Mouse (Mus musculus) midbrain, embryonic 13.5 days (tissue): Measurements from ENCODE around the gene Srsf1. TPM values are rescaled to one million over a fixed set of nuclear protein-coding genes. Genes with fewer than 3 reads are reported as not detected.

ENCODE experiments used
- ATAC-seq: fragments of 200-750 bp; cut with Nextera tagmentation; 2 replicates; pipeline ENCODE4 v1.8.0; 2017; ENCODE audit warnings: mild to moderate bottlenecking, moderate TSS enrichment, moderate library complexity
- H3K27ac ChIP-seq: fragments of 300-500 bp; sonication (generic); 2 replicates; pipeline ENCODE4 v1.5.1; 2015; ENCODE audit warnings: inconsistent platforms, mild to moderate bottlenecking, moderate library complexity
- H3K27me3 ChIP-seq: fragments of 300-500 bp; sonication (generic); 2 replicates; pipeline ENCODE4 v1.6.1; 2015; ENCODE audit warnings: mild to moderate bottlenecking, inconsistent platforms
- H3K36me3 ChIP-seq: fragments of 300-500 bp; sonication (generic); 2 replicates; pipeline ENCODE4 v1.6.1; 2015; ENCODE audit warnings: mild to moderate bottlenecking, inconsistent platforms
- H3K4me1 ChIP-seq: fragments of 300-500 bp; sonication (generic); replicated peaks from 2 replicates; pipeline ENCODE4 v1.6.1; 2015; ENCODE audit warnings: inconsistent platforms
- H3K4me2 ChIP-seq: fragments of 300-500 bp; sonication (generic); replicated peaks from 2 replicates; pipeline ENCODE4 v1.6.1; 2015; ENCODE audit warnings: moderate library complexity, mild to moderate bottlenecking, inconsistent platforms
- H3K4me3 ChIP-seq: fragments of 300-500 bp; sonication (generic); replicated peaks from 2 replicates; pipeline ENCODE4 v1.5.1; 2015; ENCODE audit warnings: mild to moderate bottlenecking, inconsistent platforms
- H3K9ac ChIP-seq: fragments of 300-500 bp; sonication (generic); replicated peaks from 2 replicates; pipeline ENCODE4 v1.6.1; 2015; ENCODE audit warnings: mild to moderate bottlenecking, inconsistent platforms
- H3K9me3 ChIP-seq: fragments of 300-500 bp; sonication (generic); 2 replicates; pipeline ENCODE4 v1.6.1; 2016; ENCODE audit warnings: mild to moderate bottlenecking, inconsistent platforms
- WGBS: fragments of 180-500 bp; shearing (Covaris S2); methylation state at CpG from one replicate; pipeline ENCODE4 v1.1.7; 2015; 5-methylcytosine and 5-hydroxymethylcytosine counted together
- polyA plus RNA-seq: library from polyadenylated mRNA; unstranded; fragments of >200 nt; fragmentation: Nextera tagmentation; extraction: Ambion mirVana; gene quantifications from 2 replicates; pipeline ENCODE4 v1.2.1, GENCODE M21; 2015

Srsf1 gene
- polyA plus RNA-seq, result 313 and 341 TPM in 2 replicates

DNA sequence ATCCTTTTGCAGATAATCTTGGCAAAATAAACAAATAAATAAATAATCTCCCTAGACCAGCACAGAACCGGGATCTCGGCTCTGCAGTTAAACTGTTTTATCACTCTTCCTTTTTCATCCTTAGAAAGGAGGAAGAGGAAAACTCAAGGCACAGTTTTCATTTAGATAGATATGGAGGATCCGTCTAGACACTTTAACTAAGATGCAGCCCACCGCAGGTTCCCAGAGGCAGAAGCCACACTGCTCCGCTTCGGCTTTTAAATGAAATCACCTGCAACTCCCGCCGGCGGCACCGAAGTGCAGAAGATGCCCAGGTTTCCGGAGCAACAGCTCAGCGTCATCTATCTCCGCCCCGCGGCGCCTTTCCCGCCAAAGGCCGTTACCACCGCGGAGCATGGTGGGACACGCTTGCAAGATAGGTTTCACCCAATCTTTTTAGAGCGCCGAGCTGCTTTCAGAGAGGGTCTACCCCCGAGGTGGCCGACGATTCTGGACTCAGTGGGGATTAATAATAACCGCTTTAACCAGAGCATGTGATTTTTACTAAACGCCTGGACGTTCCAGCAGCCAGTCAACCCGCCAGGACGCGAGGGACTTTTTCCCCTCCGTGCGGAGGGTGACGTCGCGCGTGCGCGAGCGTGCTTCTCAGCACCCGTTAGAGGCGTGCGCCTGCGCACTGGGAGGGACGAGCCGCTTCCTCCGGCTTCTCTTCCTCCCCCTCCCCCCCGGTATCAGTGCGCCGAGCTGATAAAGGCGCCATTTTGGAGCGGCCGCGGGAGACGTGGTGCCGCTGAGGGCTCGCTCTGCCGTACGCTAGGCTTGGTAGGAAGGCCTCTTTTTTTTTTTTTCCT lies at the start of gene Srsf1:
Srsf1 (plus strand) TSS at position 430 of the 851 bp plus-strand sequence.
- H3K9me3 ChIP-seq, result no peaks in the 10 kb centered on the region
- ATAC-seq, result peak; percentile 92
- WGBS, result under 1% methylated on average over 60 of the region's 60 CpGs

DNA sequence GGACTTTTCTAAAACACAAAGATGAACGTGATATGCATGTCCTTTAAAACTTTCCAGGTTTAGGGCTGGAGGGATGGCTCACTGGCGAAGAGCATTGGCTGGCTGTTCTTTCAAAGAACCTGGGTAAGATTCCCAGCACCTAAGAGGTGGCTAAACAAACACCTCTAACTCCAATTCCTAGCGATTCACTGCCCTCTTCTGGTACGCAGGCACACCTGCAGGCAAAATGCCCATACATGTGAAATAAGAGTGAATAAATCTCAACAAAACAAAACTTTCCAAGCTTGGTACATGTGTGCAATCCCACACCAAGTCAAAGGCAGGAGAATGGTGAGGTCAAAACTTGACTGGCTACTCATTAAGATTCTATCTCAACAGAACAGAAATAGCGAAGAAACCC lies 47.4 kb upstream of the Srsf1 start:
- Histone ChIP-seq H3K27me3 (no peaks in the 10 kb centered on the region), H3K4me2 (no peak overlapping the region), H3K4me1 (no peaks in the 10 kb centered on the region), H3K36me3 (peaks cover 11% of the 10 kb centered on the region), H3K4me3 (no peak overlapping the region), H3K9ac (no peak overlapping the region), H3K9me3 (no peaks in the 10 kb centered on the region), H3K27ac (no peak overlapping the region)
- no peak for ATAC-seq
- 93% methylated on average over 5 of the region's 5 CpGs for WGBS

More for the DNA sequence above, at the start of gene Srsf1:
- peak within 1 kb of the TSS; percentile 99 for H3K27ac ChIP-seq
- H3K9ac ChIP-seq, result peak within 1 kb of the TSS; percentile 99
- peaks cover 41% of the 10 kb centered on the region for H3K4me1 ChIP-seq
- peak within 1 kb of the TSS; percentile 96 for H3K4me3 ChIP-seq
- H3K27me3 ChIP-seq, result no peaks in the 10 kb centered on the region
- peaks cover 19% of the 10 kb centered on the region for H3K36me3 ChIP-seq
- H3K4me2 ChIP-seq, result peak within 1 kb of the TSS; percentile 90

DNA sequence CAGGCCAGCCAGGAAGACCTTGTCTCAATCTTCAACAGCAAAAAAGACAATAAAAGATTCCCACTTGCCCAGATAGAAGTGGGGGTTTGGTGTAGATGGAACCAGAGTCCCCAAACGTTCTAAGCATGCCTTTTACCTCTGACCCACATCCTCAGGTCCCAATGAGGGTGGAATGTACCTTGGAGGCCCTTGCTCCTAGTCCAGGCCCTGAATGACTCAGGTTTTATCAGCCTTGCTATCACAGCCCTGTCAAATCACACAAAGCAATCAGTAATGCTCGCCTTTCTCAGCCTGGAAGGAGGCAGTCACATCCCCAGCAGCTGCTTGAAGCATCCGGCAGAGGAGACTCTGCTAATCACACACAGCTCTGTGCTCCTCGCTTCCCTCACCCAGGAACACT lies 44.4 kb upstream of the Srsf1 start:
- no peaks in the 10 kb centered on the region for H3K27me3 ChIP-seq
- WGBS, result 69% methylated on average over 4 of the region's 4 CpGs
- no peaks in the 10 kb centered on the region for H3K9me3 ChIP-seq
- no peak overlapping the region for H3K4me3 ChIP-seq
- 0 out of 2 replicates have a peak, but pooled peaks cover 7% of the 10 kb centered on the region for H3K4me1 ChIP-seq
- no peak overlapping the region for H3K9ac ChIP-seq
- H3K36me3 ChIP-seq, result peaks cover 11% of the 10 kb centered on the region
- ATAC-seq, result no peak
- no peak overlapping the region for H3K27ac ChIP-seq
- H3K4me2 ChIP-seq, result no peak overlapping the region

DNA sequence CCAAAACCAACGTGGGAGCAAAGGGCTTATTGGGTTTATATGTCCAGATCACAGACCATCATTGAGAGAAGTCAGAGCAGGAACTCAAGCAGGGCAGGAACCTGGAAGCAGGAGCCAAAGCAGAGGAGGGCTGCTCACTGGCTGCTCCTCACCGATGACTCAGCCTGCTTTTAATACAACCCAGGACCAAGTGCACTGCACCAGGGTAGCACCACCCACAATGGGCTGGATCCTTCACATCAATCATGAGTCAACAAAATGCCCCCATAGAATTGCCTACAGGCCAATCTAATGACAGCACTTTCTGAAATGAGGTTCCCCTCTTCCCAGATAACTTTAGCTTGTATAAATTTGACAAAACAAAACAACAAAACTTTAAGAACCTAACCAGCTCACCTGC lies 43.0 kb upstream of the Srsf1 start:
- H3K4me1 ChIP-seq, result 0 out of 2 replicates have a peak, but pooled peaks cover 7% of the 10 kb centered on the region
- no peak overlapping the region for H3K9ac ChIP-seq
- no peak for ATAC-seq
- H3K4me2 ChIP-seq, result no peak overlapping the region
- H3K36me3 ChIP-seq, result peaks cover 11% of the 10 kb centered on the region
- WGBS, result 59% methylated on average over 2 of the region's 2 CpGs
- no peaks in the 10 kb centered on the region for H3K9me3 ChIP-seq
- no peak overlapping the region for H3K27ac ChIP-seq
- no peaks in the 10 kb centered on the region for H3K27me3 ChIP-seq
- no peak overlapping the region for H3K4me3 ChIP-seq

DNA sequence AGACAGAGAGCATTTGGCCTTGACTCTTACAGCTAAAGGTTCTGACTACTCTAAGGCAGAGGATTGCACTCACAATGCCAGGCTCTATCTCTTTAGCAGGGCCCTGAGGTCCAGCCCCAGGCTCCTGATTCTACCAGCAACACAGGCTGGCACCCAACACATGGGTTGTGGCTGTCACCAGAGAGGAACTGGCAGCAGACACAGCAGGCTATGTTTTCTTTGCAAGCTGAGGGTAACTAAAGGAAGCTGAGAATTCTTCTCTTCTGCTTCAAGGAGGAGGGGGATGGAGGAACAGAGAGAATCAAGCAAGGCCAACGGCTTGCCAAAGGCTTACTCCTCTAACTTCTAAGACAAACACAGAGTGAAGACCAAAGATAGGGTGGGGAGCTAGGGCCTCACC lies 38.5 kb upstream of the Srsf1 start:
- H3K36me3 ChIP-seq, result no peaks in the 10 kb centered on the region
- no peaks in the 10 kb centered on the region for H3K9me3 ChIP-seq
- H3K4me2 ChIP-seq, result no peak overlapping the region
- no peak overlapping the region for H3K4me3 ChIP-seq
- peaks cover 18% of the 10 kb centered on the region for H3K4me1 ChIP-seq
- H3K27ac ChIP-seq, result no peak overlapping the region
- H3K9ac ChIP-seq, result no peak overlapping the region
- no peak for ATAC-seq
- no peaks in the 10 kb centered on the region for H3K27me3 ChIP-seq
- WGBS, result 57% methylated on average over 1 of the region's 1 CpGs

DNA sequence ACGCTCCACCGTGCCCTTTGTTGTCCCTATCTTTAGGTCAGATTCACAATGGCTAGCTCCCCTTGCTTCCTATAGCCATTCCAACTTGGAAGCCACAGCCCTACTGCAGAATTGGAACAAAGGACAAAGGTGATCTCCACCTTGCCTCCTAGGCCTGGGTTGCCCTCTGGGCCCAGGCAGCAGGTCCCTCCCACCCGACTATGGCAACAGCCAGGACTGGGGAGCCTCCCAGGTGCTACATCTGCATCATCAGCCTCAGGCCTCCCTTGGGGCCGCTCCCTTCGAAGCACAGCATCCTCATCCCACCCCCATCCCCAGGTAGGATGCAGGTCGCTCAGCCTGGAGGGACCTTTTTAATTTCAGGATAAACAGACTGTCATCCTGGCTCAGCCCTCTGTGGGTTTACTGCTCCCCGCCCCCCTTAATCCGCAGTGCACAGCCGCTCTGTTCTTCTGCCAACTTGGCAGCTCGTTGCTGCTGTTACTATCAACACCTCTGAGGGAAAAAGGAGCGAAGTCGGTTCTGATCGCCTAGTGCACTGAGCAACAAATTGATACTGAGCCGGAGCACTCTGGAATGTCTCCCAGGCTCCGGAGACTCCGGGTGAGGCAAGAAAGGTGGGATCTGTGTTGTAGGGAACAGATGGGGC lies 37.5 kb upstream of the Srsf1 start:
- no peaks in the 10 kb centered on the region for H3K9me3 ChIP-seq
- WGBS, result 19% methylated on average over 16 of the region's 16 CpGs
- ATAC-seq, result peak; percentile 74; the same call in 1 of the 2 replicates
- no peaks in the 10 kb centered on the region for H3K27me3 ChIP-seq
- H3K36me3 ChIP-seq, result no peaks in the 10 kb centered on the region
- peak overlapping the region; percentile 31; the same call in 1 of the 2 replicates for H3K27ac ChIP-seq
- H3K4me3 ChIP-seq, result no peak overlapping the region
- H3K9ac ChIP-seq, result peak overlapping the region; percentile 24; the same call in 1 of the 2 replicates
- peaks cover 18% of the 10 kb centered on the region for H3K4me1 ChIP-seq
- H3K4me2 ChIP-seq, result peak overlapping the region; percentile 39

DNA sequence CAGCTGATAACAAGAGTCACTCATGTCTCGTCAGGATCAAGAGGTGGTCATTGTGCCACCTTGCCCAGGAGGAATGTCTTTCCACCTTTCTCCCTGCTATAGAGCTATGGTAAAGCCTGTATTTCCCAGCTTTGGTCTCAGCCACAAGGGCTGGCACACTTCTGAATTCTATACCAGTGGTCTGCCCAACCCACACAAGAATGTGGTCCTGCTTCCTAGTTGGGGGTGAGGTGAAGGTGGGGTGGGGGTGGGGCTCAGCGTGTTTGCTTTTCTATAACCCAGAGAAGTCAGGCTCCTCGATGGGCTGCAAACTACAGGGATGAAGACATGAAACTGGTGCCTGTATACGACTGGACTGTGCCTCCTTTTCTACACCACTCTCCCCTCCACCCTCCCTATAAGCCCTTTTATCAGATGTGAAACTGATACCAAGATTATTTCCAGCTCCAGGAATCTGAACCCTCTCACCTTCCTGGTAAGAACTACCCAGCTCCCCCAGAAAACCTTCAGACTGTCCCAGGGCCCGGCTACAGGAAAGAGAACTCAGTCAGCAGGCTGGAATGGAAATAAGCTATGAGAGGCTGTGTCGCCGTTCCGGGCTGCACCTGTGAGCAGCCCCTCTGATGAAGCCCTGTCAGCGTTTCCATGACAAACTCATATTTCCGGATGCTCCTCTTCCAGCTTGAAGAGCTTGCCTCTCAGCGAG lies 35.8 kb upstream of the Srsf1 start:
- no peak overlapping the region for H3K9ac ChIP-seq
- WGBS, result 73% methylated on average over 11 of the region's 11 CpGs
- no peak for ATAC-seq

DNA sequence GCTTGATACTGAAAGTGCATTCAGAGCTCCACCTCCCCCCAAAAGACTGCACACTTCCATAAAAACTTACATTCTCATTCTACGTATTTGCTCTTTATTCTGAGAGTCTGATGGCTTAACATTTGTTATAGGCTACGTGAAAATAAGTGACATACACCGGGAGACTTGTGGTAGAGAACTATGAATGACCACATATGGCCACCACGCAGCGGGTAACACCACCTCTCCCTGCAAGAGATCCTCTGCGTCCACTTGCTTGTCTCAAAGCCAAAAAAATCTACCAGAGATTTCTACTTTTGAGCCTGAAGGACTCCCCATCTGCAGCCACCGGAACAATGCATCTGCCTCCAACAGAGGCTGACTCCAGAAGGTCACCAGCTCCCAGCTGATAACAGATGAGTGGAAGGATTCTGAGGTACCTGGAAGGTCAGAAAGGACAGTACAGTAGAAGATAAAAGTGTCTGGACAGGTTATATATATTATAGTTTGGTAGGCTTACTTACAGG lies 35.2 kb upstream of the Srsf1 start:
- no peaks in the 10 kb centered on the region for H3K27me3 ChIP-seq
- H3K9ac ChIP-seq, result no peak overlapping the region
- H3K27ac ChIP-seq, result no peak overlapping the region
- peaks cover 11% of the 10 kb centered on the region for H3K4me1 ChIP-seq
- H3K36me3 ChIP-seq, result no peaks in the 10 kb centered on the region
- no peak for ATAC-seq
- H3K9me3 ChIP-seq, result no peaks in the 10 kb centered on the region
- H3K4me3 ChIP-seq, result no peak overlapping the region
- WGBS, result 95% methylated on average over 7 of the region's 7 CpGs
- H3K4me2 ChIP-seq, result no peak overlapping the region

More for the DNA sequence above, 35.8 kb upstream of the Srsf1 start:
- Histone ChIP-seq H3K4me2 (no peak overlapping the region), H3K36me3 (no peaks in the 10 kb centered on the region), H3K9me3 (no peaks in the 10 kb centered on the region), H3K4me1 (peaks cover 14% of the 10 kb centered on the region), H3K4me3 (no peak overlapping the region), H3K27me3 (no peaks in the 10 kb centered on the region), H3K27ac (no peak overlapping the region)

DNA sequence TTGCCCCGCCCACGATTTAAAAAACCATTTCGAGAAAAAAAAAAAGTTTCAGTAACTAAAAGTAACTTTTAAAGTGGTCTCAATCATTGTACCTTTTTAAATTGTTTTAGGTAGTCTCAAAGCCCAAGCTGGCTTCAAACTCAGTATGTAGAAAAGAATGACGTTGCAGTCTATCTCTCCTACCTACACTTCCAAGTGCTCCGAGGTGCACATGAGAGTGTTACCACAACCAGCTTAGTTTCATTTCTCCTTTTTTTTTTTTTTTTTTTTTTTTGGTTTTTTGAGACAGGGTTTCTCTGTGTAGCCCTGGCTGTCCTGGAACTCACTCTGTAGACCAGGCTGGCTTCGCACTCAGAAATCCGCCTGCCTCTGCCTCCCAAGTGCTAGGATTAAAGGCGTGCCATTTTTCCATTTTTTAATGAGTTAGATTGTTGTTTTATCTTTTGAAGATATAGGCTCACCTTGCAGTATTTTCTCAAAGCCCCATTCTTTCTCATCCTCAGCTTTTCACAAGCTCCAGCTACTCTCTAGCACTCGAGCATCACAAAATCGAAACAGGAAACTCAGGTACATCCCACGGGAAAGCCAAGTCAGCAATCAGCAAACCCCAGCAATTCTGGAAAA lies 34.4 kb upstream of the Srsf1 start:
- no peak overlapping the region for H3K27ac ChIP-seq
- peaks cover 11% of the 10 kb centered on the region for H3K4me1 ChIP-seq
- no peaks in the 10 kb centered on the region for H3K36me3 ChIP-seq
- H3K27me3 ChIP-seq, result no peaks in the 10 kb centered on the region
- WGBS, result 93% methylated on average over 11 of the region's 11 CpGs
- H3K4me3 ChIP-seq, result no peak overlapping the region
- H3K4me2 ChIP-seq, result no peak overlapping the region
- no peaks in the 10 kb centered on the region for H3K9me3 ChIP-seq
- H3K9ac ChIP-seq, result no peak overlapping the region
- no peak for ATAC-seq

DNA sequence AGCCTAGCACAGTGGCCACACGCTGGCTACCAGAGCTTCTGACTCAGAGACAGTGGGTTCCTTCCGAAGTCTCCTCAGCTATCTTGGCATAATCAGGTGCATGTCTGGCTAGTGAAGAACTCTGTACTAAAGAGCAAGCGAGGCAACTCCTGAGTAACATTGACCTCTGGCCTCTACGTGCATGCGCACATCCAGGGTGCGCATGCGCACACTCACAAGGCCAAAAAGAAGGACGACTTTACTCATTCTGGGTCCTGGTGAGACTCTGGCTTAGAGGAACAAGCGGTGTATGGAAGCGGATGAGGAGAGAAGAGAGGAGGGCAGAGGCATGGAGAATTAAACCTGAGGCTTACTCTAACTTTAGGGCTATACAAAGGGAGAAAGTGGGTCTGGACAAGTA lies 33.5 kb upstream of the Srsf1 start:
- no peaks in the 10 kb centered on the region for H3K27me3 ChIP-seq
- no peak for ATAC-seq
- WGBS, result 94% methylated on average over 10 of the region's 10 CpGs

DNA sequence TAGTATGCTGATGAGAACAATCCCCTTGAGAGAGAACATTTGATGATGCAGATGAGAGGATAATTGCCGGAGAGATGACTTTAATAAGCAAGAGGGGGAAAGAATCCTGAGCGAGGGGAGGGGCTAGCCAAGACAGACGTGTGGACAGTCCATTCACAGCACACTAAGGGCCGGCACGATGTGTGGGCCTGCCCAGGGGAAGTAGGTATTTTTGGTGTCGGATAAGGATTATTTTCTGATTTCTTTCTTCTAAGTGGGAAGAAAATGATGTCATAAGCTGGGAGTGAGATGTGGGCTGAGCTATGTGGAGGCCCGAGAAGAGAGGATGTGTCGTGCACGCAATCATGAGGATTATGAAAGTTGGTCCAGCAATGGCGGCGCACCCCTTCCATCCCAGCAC lies 32.0 kb upstream of the Srsf1 start:
- Histone ChIP-seq H3K4me2 (no peak overlapping the region), H3K4me3 (no peak overlapping the region), H3K27ac (no peak overlapping the region), H3K27me3 (no peaks in the 10 kb centered on the region), H3K36me3 (no peaks in the 10 kb centered on the region), H3K9me3 (no peaks in the 10 kb centered on the region), H3K4me1 (peaks cover under 1% of the 10 kb centered on the region), H3K9ac (no peak overlapping the region)
- 86% methylated on average over 11 of the region's 11 CpGs for WGBS
- ATAC-seq, result no peak

More for the DNA sequence above, 33.5 kb upstream of the Srsf1 start:
- Histone ChIP-seq H3K27ac (no peak overlapping the region), H3K36me3 (no peaks in the 10 kb centered on the region), H3K9ac (no peak overlapping the region), H3K9me3 (no peaks in the 10 kb centered on the region), H3K4me3 (no peak overlapping the region), H3K4me2 (no peak overlapping the region), H3K4me1 (peaks cover 11% of the 10 kb centered on the region)
